Mouse (Mus musculus) kidney, postnatal 36 days (tissue): ENCODE results near the gene Med18.
A peak's percentile ranks its signal among the peaks of the same experiment; 100 is the strongest.

Source experiments
- DNase-seq, 2 experiments: peaks; one replicate each; pipeline ENCODE4 v3.0.0; 2021 to 2022; ENCODE audit warnings: mixed read lengths in 2 of 2

Med18 gene

GRCm38 (mm10) chr4:132463430-132464254, at the start of gene Med18:
Gene Med18 (minus strand): TSS chr4:132463921.
- DNase-seq, result peak; percentile 95 to 96

DNA sequence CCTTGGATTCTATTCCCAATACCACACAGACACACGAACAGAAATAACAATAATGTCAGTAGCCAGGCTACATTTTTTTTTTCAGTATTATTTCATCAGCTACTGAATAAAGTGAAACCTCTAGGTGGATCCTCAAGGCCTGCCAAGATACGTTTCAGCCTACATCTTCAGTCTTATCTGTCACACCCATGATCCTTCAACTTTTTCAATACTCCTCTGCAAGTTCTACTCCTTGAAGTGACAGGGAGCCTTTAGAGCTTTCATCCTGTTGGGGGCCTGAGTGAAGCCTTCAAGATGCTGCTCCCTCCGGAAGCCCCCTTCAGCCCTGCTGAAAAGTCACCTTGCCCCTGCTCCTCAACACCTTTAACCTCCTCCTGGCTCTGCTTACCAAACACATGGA, 48.4 kb upstream of the Med18 start:
- no peak for DNase-seq

DNA sequence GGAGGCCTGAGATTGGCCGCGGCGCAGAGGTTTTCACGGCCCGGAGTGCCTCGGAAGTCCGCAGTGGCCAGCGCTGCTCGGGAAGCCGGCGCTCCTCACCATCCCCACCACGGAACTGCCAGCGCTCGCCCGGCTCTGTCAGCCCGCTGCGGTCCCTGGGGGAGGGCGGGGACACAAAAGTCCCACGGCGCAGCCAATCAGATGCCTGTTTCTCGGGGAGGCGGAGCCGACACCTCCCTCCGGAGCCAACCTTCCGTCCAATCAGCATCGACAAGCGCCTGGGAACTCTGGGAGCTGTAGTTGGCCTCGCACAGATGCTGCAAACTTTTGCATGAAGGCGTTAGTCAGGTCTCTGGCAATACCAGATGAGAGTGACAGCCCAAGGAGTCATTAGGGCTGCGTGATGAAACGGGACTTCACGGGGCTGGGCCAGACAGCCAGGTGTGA, 46.7 kb upstream of the Med18 start, which contains the start of gene Sesn2:
Gene Sesn2, minus strand, starts transcription at position 150 of the 447 bp plus-strand sequence.
- peak; percentile 98 to 99 for DNase-seq

DNA sequence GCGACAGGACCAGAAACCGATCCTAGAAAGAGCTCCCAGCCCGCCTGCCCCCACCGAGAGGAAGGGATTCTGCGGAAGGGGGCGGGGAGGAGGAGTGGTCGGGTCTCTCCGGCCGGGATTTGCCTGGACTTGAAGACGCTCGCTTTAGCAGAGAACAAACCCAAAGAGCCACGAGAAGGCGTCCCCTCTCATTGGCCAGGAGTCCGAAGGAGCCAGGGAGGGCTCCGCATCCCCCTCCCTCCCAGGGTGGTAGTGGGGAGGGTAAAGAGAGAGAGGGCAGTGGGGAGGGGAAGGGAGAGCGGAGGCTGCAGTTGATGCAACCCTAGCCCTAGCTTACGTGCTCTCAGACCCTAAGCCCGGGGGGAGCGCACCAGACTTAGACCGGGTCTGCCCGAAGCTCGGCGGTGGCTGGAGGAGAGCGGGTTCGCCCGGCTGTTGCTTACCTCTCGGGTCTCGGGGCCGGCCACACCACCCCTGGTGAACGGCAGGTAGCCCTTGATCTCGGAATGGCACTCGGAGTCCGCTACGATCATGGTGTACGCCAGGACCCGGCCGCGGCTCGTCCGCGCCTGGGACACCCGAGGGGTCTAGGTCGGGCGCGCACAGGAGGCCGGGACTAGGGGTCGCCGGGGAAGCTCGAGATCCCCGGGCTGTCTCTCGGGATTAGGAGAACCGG, 46.0 kb upstream of the Med18 start:
- peak; percentile 94 to 95 for DNase-seq

GRCm38 (mm10) chr4:132507210-132507609, 43.5 kb upstream of the Med18 start:
- DNase-seq, result peak in 1 of 2 experiments; percentile 23

GRCm38 (mm10) chr4:132506250-132506649, 42.5 kb upstream of the Med18 start:
- DNase-seq, result no peak

GRCm38 (mm10) chr4:132505800-132506199, 42.1 kb upstream of the Med18 start:
- no peak for DNase-seq

GRCm38 (mm10) chr4:132505034-132505738, 41.5 kb upstream of the Med18 start:
- DNase-seq, result peak; percentile 34 to 50

DNA sequence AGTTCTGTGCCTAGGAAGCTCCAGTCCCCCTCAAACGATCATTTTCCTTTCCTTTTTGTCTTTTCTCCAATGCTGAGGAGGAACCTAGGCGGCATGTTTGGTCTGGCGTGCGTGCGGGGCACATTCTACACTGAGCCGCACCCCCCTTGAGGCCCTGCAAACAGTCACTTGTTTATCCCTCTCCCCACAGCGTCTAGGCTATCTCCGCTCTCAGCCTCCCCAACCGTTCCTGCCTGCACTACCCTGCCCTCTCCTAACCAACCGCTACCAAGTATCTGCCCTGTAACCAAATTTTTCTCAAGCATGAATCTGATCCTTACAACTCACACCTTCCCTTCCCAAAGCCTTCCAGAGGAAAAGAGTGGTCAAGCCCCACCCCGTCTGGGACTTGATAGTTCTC, 39.6 kb upstream of the Med18 start:
- no peak for DNase-seq

- no peak for DNase-seq
Observed at GRCm38 (mm10) chr4:132501639-132502038, 37.9 kb upstream of the Med18 start.

GRCm38 (mm10) chr4:132494271-132494918, 30.7 kb upstream of the Med18 start:
- DNase-seq, result peak in 1 of 2 experiments; percentile 22

GRCm38 (mm10) chr4:132492178-132493060, 28.7 kb upstream of the Med18 start:
- peak; percentile 63 to 68 for DNase-seq

DNA sequence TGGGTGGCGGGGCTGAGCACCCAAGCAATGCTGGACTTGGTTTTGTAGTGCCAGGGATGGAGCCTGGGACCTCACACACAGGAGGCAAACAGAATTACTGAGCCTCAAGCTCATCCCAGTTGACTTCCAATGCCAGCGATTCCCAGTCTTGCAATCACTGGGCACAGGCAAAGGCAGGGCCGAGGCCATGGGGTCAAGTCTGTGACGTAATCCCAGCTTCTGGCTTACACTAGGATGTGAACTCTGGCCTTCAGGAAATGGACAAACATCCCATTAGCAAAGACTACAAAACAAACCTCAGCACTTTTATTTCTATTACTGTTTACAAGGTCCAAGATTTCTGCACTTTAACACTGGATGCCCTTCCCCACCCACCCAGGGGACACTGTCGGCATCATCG, 28.0 kb upstream of the Med18 start:
- DNase-seq, result peak; percentile 90 to 94

DNA sequence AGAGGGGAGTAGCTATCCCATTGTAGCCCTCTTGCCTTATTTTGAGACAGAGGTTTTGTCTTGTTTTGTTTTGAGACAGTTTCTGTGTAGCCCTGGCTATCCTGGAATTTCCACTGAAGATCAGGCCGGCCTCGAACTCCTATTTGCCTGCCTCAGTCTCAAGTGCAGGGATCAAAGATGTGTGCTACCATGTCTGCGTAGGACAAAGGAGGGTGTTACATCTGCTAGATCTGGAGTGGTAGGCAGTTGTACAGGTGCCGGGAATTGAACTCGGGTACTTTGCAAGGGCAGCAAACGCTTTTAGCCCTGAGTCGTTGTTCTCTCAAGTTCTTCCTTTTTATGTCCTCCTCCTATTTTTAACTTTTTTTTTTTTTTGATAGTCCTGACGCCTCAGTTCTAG, 27.3 kb upstream of the Med18 start:
- DNase-seq, result no peak

DNA sequence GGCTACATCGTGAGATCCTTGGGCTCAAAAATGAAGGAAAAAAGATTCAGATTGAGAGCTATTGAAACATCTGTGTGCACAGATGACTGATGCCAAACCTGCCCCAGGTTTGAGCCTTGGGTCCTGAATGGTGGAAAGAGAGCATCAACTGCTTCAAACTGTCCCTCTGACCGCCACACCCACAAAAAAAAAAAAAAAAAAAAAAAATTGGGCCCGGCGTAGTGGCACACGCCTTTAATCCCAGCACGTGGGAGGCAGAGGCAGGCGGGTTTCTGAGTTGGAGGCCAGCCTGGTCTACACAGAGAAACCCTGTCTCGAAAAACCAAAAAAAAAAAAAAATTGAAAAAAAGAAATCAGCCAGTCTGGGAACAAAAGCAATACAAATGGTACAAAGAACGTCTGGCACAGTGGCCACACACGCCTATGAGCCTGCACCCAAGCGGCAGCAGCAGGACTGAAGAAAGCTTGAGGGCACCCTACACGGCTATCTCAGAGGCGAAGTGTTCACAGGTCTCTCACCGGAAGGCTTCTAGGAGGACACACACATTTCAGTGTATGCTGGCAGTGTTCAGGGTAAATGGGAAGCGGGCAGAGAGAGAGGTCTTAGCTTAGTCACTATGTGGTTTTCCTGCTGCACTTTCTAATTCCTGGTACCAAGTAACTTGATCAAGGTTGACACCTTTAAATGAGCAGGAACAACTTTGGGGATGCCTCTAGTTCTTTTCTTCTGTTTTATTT, 26.7 kb upstream of the Med18 start:
- DNase-seq, result no peak

DNA sequence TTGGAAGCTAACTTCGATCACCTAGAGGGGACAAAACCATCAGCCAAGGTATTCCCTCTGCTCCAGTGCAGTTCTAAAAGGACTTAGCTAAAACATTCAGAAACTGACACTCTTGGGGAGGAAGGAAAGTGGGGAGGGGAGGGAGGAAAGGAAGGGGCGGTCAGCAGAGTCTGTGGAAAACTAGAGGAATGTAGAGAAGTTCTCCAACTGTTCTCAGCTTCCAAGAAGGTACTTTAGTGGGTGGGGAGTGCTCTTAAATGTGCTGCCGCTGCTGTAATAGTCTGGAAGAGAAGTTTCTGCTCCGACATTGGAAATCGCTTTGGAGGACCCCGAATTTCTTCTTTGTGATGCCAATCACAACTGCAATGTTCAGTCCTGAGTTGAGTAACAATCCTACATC, 25.3 kb upstream of the Med18 start:
- no peak for DNase-seq

DNA sequence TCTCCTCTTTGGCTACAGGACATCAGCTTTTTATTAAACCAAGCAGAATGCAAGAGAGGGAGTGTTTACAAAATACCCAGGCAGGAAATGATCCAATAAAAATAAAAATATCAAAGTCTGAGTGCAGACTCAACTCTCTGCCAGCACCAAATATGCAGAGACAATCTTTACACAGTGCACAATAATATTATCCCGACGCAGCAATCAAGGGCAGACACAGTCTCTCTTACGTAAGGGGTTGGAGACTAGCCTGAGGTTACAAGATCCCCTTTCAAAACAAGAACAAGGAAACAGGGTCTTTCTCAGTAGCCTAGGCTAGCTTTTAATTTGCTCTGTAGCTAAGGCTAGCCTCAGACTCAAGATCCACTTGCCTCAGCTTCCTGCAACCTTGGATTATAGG, 24.8 kb upstream of the Med18 start:
- DNase-seq, result no peak

DNA sequence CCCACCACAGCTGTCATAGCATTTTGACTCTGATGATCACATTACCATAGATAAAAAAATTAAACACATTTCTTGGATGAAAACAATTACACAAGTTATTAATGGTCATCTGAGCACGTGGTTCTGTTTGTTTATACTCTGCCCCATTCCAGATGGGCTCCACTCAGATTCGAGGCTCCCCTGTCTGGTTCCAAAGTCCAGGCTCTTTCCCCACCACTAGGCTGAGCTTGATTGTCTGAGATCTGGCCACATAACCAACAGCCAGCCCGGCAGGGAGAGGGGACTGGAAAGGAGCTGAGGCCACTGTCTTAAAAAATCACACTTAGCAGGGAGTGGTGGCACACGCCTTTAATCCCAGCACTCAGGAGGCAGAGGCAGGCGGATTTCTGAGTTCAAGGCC, 21.1 kb upstream of the Med18 start:
- peak; percentile 67 to 79 for DNase-seq

- DNase-seq, result no peak
Observed at GRCm38 (mm10) chr4:132484231-132484630, 20.5 kb upstream of the Med18 start.

DNA sequence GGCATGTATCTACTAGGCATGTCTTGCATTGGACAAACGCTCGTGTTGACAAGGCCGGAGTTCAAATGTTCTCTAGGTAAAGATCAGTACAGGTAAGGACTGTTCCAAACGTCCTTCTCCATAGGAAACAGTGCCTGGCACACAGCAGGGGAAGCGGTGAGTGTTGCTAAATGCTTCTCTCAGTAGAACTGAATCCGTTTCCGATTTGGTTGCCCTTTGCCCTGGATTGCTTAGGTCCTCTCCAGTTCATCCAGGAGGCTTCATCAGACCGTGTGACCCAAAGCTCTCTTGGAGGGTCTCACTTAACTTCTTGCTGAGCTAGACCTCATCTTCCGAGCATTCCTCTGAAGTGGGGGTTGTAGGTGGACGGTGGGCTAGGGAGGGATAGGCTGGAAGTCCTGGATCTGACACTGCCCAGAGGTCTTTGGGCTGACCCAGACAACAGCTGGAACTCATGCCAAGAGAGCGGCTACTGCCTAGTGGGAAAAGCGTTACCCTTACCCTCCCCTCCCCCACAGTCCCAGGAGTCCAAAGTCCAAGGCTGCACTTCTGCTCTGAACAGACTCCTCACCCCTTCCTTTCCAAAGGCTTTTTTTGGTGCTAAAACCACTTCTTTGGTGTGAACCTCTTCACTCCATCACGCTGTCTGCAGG, 19.4 kb upstream of the Med18 start:
- peak; percentile 93 to 94 for DNase-seq
